Mouse (Mus musculus): ENCODE data around the gene Cryaa. TPM values are rescaled to one million over a fixed set of nuclear protein-coding genes. Genes with fewer than 3 reads are reported as not detected.

Gene Cryaa
- total and polyA plus RNA-seq, 3 experiments: not detected

DNA sequence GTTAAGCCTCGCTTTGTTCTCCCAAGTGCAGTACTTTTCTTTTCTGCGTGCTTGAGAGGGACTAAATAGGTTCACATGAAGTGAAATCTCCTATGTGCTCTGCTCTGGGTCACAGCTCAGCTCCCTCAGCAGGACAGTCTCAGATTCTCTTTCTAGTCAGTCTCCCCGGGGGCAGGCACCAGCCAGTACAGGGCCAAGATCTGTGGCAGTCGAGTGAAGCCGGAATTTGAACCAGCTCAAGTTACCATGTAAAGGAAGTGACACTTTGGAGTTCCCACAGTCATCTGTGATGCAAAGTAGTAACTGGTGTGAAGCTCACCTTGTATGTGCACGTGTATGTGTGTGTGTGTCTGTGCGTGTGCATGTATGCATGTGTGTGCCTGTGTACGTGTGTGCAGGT, 32.8 kb downstream of the Cryaa start:
- H3K9me3 ChIP-seq (replicated peaks): no peaks in the 10 kb centered on the region; the same call in 1 of the 2 replicates
- H3K4me3 ChIP-seq (ENCODE audit: low read depth, low read length): no peak overlapping the region; the same call in 1 of the 2 replicates
- DNase-seq (ENCODE audit: low spot score): no peak
- no peak for ATAC-seq (ENCODE audit: extremely low read depth, insufficient number of reproducible peaks, low FRiP score, poor library complexity, severe bottlenecking)
- TF ChIP-seq CTCF (IDR thresholded peaks at IDR 0.05; ENCODE audit: low read depth, low read length): no peak
- no peak for TF ChIP-seq POLR2AphosphoS5 (IDR thresholded peaks at IDR 0.05; ENCODE audit: insufficient replicate concordance, low read depth, low read length)
- no peak for TF ChIP-seq GATA1 (IDR thresholded peaks at IDR 0.05; ENCODE audit: borderline replicate concordance, low read length)
- H3K36me3 ChIP-seq (replicated peaks): no peaks in the 10 kb centered on the region
- no peaks in the 10 kb centered on the region for H3K4me1 ChIP-seq (ENCODE audit: insufficient read depth, low read depth, low read length)
- H3K27me3 ChIP-seq (ENCODE audit: insufficient read depth, low read length): peaks cover 4% of the 10 kb centered on the region; the same call in 1 of the 2 replicates

DNA sequence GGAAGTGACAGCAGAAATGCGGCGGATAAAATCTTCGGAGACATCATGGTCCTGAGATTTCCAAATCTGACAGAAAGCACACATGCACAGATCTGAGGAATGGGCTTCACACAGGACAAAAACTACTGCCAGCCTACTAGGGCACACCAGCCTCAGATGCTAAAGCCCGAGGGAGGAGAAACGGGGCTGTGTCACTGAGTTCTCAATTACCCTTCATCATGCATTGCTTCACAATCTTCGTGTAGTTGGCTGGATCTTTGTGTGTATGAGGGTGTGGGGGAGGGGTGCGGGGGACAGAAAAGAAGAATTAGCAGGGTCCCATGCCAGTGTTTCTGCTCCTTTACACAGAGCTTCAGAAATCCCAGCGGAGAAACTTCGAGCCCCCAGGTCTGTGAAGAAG, 36.1 kb downstream of the Cryaa start:
- no peak for ATAC-seq (ENCODE audit: extremely low read depth, insufficient number of reproducible peaks, low FRiP score, poor library complexity, severe bottlenecking)
- no peak for TF ChIP-seq POLR2AphosphoS5 (IDR thresholded peaks at IDR 0.05; ENCODE audit: insufficient replicate concordance, low read depth, low read length)
- no peak for TF ChIP-seq CTCF (IDR thresholded peaks at IDR 0.05; ENCODE audit: low read depth, low read length)
- TF ChIP-seq GATA1 (IDR thresholded peaks at IDR 0.05; ENCODE audit: borderline replicate concordance, low read length): no peak
- no peak for TF ChIP-seq TAL1 (conservative IDR thresholded peaks at IDR 0.05; ENCODE audit: low read depth, low read length)
- no peak for TF ChIP-seq GATA2 (IDR thresholded peaks at IDR 0.05; ENCODE audit: borderline replicate concordance, low read depth, low read length)
- Histone ChIP-seq H3K9me3 (replicated peaks) (no peaks in the 10 kb centered on the region; the same call in 1 of the 2 replicates), H3K4me1 (ENCODE audit: insufficient read depth, low read depth, low read length) (no peaks in the 10 kb centered on the region), H3K36me3 (replicated peaks) (no peaks in the 10 kb centered on the region), H3K4me3 (ENCODE audit: low read depth, low read length) (no peak overlapping the region), H3K27me3 (ENCODE audit: insufficient read depth, low read length) (peaks cover 7% of the 10 kb centered on the region; the same call in 1 of the 2 replicates)
- no peak for DNase-seq (ENCODE audit: low spot score)

DNA sequence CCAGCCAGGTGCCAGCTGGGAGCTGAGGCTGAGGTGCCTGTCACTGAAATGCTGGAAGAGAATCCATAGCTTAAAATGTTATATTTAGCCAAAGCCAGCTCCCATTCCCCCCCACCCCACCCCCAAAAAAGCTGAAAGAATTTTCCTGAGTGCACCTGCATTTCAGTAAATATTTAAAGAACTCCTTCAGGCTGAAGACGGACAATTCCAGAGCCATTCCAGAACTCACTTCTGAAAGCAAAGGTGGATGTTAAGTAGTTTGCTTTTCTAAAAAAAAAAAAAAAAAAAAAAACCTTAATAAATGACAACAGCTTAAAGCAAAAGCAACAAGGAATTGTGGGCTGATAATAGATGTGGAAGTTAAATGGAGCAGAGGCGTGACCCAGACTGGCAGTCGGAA, 36.5 kb downstream of the Cryaa start:
- Histone ChIP-seq H3K36me3 (replicated peaks) (no peaks in the 10 kb centered on the region), H3K9me3 (replicated peaks) (no peaks in the 10 kb centered on the region; the same call in 1 of the 2 replicates), H3K4me1 (ENCODE audit: insufficient read depth, low read depth, low read length) (no peaks in the 10 kb centered on the region), H3K4me3 (ENCODE audit: low read depth, low read length) (no peak overlapping the region), H3K27me3 (ENCODE audit: insufficient read depth, low read length) (peaks cover 7% of the 10 kb centered on the region; the same call in 1 of the 2 replicates)
- ATAC-seq (ENCODE audit: extremely low read depth, insufficient number of reproducible peaks, low FRiP score, poor library complexity, severe bottlenecking) (no peak), DNase-seq (ENCODE audit: low spot score) (no peak)
- no peak for TF ChIP-seq GATA2 (IDR thresholded peaks at IDR 0.05; ENCODE audit: borderline replicate concordance, low read depth, low read length)
- TF ChIP-seq POLR2AphosphoS5 (IDR thresholded peaks at IDR 0.05; ENCODE audit: insufficient replicate concordance, low read depth, low read length): no peak

DNA sequence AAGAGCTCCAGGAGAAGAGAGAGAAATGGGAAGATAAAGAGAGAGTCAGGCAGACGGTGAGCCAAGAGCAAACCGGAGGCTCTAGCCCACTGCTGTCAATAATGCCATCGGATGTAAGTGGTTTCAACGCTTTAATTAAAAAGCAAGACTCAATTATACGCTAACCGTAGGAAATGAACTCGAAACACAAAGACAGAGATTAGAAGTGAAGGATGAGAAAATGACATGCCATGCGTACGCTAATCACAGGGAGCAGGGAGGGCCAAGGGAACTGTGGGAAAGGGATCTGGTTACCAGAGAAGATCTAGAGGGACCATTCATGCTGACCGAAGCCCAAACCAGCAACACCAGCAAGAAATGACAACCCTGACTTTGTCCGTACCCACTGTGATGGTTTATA, 37.4 kb downstream of the Cryaa start:
- TF ChIP-seq GATA1 (IDR thresholded peaks at IDR 0.05; ENCODE audit: borderline replicate concordance, low read length) (no peak), POLR2AphosphoS5 (IDR thresholded peaks at IDR 0.05; ENCODE audit: insufficient replicate concordance, low read depth, low read length) (no peak), GATA2 (IDR thresholded peaks at IDR 0.05; ENCODE audit: borderline replicate concordance, low read depth, low read length) (no peak), TAL1 (conservative IDR thresholded peaks at IDR 0.05; ENCODE audit: low read depth, low read length) (no peak), CTCF (IDR thresholded peaks at IDR 0.05; ENCODE audit: low read depth, low read length) (no peak)
- Histone ChIP-seq H3K4me1 (ENCODE audit: insufficient read depth, low read depth, low read length) (no peaks in the 10 kb centered on the region), H3K9me3 (replicated peaks) (no peaks in the 10 kb centered on the region; the same call in 1 of the 2 replicates), H3K4me3 (ENCODE audit: low read depth, low read length) (no peak overlapping the region), H3K27me3 (ENCODE audit: insufficient read depth, low read length) (peaks cover 7% of the 10 kb centered on the region; the same call in 1 of the 2 replicates), H3K36me3 (replicated peaks) (no peaks in the 10 kb centered on the region)
- DNase-seq (ENCODE audit: low spot score): no peak
- ATAC-seq (ENCODE audit: extremely low read depth, insufficient number of reproducible peaks, low FRiP score, poor library complexity, severe bottlenecking): no peak

DNA sequence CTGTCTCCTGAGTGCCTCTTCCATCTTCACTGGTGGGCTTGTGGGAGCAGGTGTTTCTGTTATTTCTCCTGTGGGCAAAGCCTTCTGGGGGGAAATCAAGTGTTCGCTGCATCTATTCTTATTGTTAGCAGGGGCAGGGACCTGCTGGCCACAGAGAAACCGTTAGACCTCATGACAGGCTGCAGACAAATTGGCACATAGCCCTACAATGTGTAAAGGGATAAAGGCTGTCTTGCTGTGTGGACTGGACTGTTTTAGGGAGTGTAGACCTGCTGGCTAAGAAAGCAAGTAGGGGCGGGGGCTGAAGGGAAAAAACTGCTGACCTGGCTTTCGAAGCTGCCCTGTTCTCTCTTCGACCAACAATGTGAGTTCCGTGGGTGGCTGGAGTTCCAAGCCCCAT, 44.0 kb downstream of the Cryaa start:
- Histone ChIP-seq H3K9me3 (replicated peaks) (no peaks in the 10 kb centered on the region), H3K36me3 (replicated peaks) (no peaks in the 10 kb centered on the region), H3K4me3 (ENCODE audit: low read depth, low read length) (no peak overlapping the region), H3K4me1 (ENCODE audit: insufficient read depth, low read depth, low read length) (no peaks in the 10 kb centered on the region), H3K27me3 (ENCODE audit: insufficient read depth, low read length) (peaks cover 8% of the 10 kb centered on the region; the same call in 1 of the 2 replicates)
- DNase-seq (ENCODE audit: low spot score) (no peak), ATAC-seq (ENCODE audit: extremely low read depth, insufficient number of reproducible peaks, low FRiP score, poor library complexity, severe bottlenecking) (no peak)
- TF ChIP-seq GATA2 (IDR thresholded peaks at IDR 0.05; ENCODE audit: borderline replicate concordance, low read depth, low read length) (no peak), TAL1 (conservative IDR thresholded peaks at IDR 0.05; ENCODE audit: low read depth, low read length) (no peak), POLR2AphosphoS5 (IDR thresholded peaks at IDR 0.05; ENCODE audit: insufficient replicate concordance, low read depth, low read length) (no peak), GATA1 (IDR thresholded peaks at IDR 0.05; ENCODE audit: borderline replicate concordance, low read length) (no peak), CTCF (IDR thresholded peaks at IDR 0.05; ENCODE audit: low read depth, low read length) (no peak)

DNA sequence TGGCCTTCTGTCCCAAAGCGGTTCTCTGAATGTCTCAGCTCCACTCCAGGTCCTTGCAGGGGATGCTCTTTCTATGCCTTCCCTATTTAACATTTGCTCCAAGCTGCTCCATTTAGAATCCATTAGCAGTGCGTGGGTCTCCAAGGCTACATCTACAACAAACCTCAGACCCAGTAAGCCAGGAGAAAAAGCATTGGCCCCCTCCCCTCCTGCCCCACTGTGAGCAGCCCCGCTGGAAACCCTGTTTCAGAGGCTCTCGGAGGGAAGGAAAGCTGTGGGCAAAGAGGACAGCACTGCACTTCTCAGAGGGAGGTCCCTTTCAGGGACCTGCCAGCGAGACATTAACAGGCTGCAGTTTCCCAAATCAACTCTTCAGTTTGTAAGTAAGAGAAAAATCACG, 47.8 kb downstream of the Cryaa start:
- Histone ChIP-seq H3K9me3 (replicated peaks) (no peaks in the 10 kb centered on the region), H3K4me1 (ENCODE audit: insufficient read depth, low read depth, low read length) (no peaks in the 10 kb centered on the region), H3K27me3 (ENCODE audit: insufficient read depth, low read length) (peaks cover 8% of the 10 kb centered on the region; the same call in 1 of the 2 replicates), H3K36me3 (replicated peaks) (no peaks in the 10 kb centered on the region), H3K4me3 (ENCODE audit: low read depth, low read length) (no peak overlapping the region)
- ATAC-seq (ENCODE audit: extremely low read depth, insufficient number of reproducible peaks, low FRiP score, poor library complexity, severe bottlenecking) (no peak), DNase-seq (ENCODE audit: low spot score) (no peak)
- TF ChIP-seq GATA2 (IDR thresholded peaks at IDR 0.05; ENCODE audit: borderline replicate concordance, low read depth, low read length) (no peak), POLR2AphosphoS5 (IDR thresholded peaks at IDR 0.05; ENCODE audit: insufficient replicate concordance, low read depth, low read length) (no peak), TAL1 (conservative IDR thresholded peaks at IDR 0.05; ENCODE audit: low read depth, low read length) (no peak), CTCF (IDR thresholded peaks at IDR 0.05; ENCODE audit: low read depth, low read length) (no peak), GATA1 (IDR thresholded peaks at IDR 0.05; ENCODE audit: borderline replicate concordance, low read length) (no peak)

All from G1E (cell line).